Mouse (Mus musculus) thymus, adult 2 months (tissue): ENCODE measurements around the gene Etv6.

Source experiments
- CTCF ChIP-seq: fragments of 200-500 bp; IDR thresholded peaks from 2 replicates; pipeline ENCODE4 v1.5.1; 2012; ENCODE audit warnings: mild to moderate bottlenecking, control low read depth, low read length, moderate library complexity, borderline replicate concordance; ENCODE audit not compliant: control insufficient read depth, poor library complexity, insufficient read depth; ENCODE audit errors: extremely low read depth
- POLR2A ChIP-seq: fragments of 200-500 bp; IDR thresholded peaks from 2 replicates; pipeline ENCODE4 v1.6.1; 2012; ENCODE audit warnings: mild to moderate bottlenecking, low read length, control low read depth, moderate library complexity; ENCODE audit not compliant: control insufficient read depth, poor library complexity, insufficient read depth; ENCODE audit errors: extremely low read depth

- TF ChIP-seq CTCF (no peak), POLR2A (no peak)
Observed at GRCm38 (mm10) chr6:134252081-134252755, 216.7 kb downstream of the Etv6 start.
